Mouse (Mus musculus) retina, adult 2 months (tissue): ENCODE results near the gene Mta2.
"Not testable (repeated sequence)": the region's sequence is repeated elsewhere in the genome, so short reads cannot be mapped to it uniquely, and the experiment has no call there.

ENCODE experiments used
- DNase-seq: peaks from one replicate; pipeline ENCODE4 v3.0.0-alpha.2; 2012; ENCODE audit warnings: low read depth, low spot score

Mta2 gene

GRCm38 (mm10) chr19:8941515-8942217 lies at the start of gene Mta2:
TSS of gene Mta2 (plus strand) at chr19:8941875.
- peak; percentile 93 for DNase-seq

DNA sequence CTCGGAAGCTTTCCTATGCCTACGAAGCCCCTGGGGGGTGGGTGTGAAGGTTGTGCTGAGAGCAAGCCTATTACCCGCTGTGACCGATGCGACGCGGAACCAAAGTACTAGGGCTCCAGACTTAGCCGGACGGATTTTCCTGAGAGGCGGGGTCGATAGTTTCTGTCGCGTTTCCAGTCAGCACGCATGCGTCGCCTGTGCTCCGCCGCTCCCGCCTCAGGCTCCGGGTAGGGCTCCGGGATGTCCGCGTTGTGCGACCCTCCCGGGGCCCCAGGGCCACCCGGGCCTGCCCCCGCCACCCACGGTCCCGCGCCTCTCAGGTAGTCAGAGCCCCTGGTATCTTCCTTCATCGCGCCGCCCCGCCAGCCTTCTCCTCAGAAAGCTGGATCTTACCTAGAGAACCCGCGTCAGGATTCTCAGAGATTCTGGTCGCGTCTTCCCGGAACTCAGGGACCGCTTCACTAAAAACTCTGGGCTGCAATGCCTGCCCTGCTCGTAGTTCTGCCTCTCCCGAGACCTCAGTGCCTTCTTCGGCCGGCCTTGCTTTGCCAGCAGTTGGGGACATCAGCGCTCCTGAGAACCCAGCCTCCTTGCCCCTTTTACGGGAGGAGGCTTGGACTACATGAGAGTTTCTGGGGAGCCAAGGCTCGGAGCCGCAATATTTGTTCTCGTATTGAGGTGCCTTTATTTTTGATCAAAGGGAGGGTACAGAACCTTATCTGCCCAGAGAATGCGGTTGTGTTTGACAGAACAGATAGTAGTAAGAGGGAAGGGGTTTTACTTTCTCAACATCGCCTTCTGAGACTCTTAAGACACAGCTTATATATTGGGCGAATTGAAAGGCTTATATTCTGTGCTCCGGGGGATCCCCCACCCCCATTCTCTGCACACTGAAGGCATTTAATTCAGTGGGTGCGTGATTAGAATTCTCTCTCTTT lies 48.6 kb upstream of the Mta2 start, which contains the start of gene Ints5:
TSS of gene Ints5 (plus strand) at position 177 of the 938 bp plus-strand sequence.
- DNase-seq, result peak; percentile 82

DNA sequence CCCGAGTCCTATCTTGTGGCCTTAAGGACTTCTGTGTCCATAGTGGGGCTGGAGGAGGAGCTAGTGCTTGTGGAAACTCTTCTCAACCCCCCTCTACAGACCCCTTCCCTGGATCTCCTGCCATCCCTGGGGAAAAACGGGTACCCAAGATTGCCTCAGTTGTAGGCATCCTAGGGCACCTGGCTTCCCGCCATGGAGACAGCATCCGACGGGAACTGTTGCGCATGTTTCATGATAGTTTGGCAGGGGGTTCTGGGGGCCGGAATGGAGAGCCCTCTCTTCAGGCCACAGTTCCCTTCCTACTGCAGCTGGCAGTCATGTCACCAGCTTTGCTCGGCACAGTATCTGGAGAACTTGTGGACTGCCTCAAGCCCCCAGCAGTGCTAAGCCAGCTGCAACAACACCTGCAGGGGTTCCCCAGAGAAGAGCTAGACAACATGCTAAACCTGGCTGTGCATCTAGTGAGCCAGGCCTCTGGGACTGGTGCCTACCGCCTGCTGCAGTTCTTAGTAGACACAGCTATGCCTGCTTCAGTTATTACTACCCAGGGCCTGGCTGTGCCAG lies 46.2 kb upstream of the Mta2 start:
- no peak for DNase-seq

- not testable (repeated sequence) for DNase-seq
Observed at GRCm38 (mm10) chr19:8896231-8896630, 45.4 kb upstream of the Mta2 start.

DNA sequence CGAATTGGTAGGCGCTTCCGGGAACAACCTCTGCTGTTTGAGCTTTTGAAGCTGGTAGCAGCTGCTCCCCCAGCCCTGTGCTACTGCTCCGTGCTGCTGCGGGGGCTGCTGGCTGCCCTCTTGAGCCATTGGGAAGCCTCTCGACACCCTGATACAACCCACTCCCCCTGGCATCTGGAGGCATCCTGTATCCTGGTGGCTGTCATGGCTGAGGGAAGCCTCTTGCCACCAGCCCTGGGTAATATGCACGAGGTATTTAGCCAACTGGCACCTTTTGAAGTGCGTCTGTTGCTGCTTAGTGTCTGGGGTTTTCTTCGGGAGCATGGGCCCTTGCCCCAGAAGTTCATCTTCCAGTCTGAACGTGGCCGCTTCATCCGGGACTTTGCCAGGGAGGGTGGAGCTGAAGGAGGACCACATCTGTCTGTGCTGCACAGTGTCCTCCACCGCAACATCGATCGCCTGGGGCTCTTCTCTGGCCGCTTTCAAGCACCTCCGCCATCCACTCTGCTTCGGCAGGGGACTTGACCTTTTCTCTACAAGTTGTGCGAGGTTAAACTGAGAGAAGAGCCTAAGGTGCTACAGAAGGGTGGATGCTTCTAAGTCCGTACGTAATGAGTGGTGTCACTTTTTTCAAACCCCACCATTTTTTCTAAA lies 44.3 kb upstream of the Mta2 start:
- DNase-seq, result not testable (repeated sequence)

GRCm38 (mm10) chr19:8897865-8898495 lies 43.7 kb upstream of the Mta2 start, which contains the start of gene Ganab:
TSS of gene Ganab (plus strand) at chr19:8898071.
- peak; percentile 87 for DNase-seq

- DNase-seq, result no peak
Observed at GRCm38 (mm10) chr19:8898576-8898975, 43.1 kb upstream of the Mta2 start.

DNA sequence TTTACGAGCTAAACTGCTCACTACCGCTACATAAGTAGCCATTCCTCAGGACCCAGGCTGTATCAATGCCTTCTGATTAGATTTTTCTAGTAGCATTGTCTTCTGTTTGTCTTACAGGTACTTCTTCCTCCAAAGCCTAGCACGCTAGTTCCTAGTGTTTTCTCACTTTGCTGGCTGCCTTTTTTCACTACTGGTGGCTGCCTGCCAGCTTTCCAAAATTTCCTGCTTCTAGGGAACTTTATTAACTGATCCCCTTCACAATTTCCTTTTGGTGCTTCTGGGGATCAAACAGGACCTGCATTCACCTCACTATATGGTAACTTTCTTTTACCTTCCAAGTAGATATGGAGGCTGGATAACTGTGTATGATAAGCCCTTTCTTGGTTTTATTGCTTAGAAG lies 42.6 kb upstream of the Mta2 start:
- DNase-seq, result no peak

GRCm38 (mm10) chr19:8903412-8903811 lies 38.3 kb upstream of the Mta2 start:
- no peak for DNase-seq

DNA sequence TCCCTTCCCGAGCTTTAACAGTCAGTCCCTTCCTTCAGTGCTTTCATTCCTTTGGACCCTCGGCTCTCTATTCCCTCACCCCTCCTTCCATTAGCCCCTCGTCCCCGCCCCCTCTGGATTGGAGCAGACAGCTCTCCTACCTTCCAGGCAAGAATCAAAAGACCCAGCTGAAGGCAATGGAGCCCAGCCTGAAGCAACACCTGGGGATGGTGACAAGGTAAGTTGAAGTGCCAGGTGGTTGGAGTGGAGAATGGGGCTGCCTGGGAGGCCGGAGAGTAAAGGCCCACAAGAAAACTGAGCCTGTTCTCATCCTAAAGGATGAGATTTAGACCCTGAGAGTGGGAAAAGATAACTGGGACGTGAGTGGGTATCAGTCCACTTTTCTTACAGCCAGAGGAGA lies 33.1 kb upstream of the Mta2 start:
- no peak for DNase-seq

GRCm38 (mm10) chr19:8911810-8912209 lies 29.9 kb upstream of the Mta2 start:
- DNase-seq, result no peak

DNA sequence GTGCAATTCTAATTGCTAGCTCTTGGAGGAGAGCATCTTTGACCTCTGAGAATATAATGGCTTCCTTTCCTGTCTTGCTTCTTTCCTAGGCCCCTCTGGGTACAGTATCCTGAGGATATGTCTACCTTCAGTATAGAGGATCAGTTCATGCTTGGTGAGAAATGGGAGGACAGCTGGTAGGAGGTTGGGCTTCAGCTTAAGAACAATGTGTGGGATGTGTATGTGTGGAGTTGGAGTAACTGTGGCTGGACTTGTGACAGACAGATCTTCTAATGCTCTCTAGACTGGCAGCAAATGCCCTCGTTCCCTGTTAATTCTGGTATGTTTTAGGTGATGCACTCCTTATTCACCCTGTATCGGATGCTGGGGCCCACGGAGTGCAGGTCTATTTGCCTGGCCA lies 27.5 kb upstream of the Mta2 start:
- no peak for DNase-seq

DNA sequence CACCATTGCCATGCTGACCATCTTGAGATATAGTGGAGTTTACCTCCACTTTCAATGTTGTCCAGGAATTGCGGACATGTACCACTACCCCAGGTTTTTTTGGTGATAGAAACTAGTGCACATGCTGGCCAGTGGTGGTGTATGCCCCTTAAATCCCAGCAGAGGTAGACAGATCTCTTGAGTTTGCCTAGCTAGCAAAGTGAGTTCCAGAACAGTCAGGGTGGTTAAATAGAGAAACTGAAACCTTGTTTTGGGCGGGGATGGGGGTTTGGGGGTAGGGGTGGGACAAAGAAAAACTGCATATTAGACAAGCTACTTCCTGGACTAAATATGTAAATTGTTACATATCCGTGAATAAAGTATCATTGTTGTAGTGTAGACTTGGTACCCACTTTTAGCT lies 22.7 kb upstream of the Mta2 start:
- no peak for DNase-seq

DNA sequence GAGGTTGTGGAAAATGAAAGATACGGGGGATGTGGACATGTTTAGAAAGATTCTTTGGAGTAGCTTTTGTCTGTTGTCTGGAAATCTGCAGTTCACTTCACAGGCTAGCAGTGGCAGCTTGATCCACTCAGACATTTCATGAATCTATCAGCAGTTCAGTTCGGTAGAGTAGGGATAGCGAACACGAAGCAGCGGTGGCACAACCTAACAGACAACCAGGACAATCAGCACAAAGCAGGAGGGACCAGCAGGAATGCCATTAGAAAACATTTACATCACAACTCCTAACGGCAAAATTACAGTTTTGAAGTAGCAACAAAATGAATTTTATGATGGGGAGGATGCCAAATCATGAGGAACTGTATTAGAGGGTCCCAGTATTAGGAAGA lies 22.0 kb upstream of the Mta2 start:
- DNase-seq, result no peak

DNA sequence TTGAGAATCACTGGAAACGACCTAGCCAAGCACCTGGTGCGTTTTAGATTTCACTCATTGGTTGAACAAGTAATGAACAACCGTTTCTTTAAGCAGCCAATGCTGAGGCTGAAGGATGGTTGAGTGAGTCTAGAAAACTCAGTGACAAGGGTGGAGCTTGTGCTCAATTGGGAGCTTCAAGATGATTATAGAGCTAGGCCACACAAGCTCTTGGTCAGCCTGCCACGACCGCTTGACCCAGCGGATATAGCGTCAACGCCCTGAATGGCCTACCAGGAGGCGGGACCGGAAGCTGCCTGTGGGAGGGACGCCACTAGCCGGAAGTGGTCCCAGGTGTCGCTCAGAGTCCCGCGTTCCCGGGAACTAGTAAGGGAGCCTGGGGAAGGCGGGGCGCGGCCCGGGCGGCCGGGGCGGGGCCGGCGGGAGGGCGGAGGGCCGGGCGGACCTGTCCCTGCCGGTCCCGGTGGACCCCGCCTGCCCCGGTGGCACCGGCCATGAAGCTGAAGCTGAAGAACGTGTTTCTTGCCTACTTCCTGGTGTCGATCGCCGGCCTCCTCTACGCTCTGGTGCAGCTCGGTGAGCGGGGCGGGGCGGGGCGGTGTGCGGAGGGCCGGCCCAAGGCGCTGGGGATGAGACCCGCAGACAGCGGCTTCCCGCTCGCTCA lies 21.5 kb upstream of the Mta2 start, which contains the start of gene B3gat3:
TSS of gene B3gat3 (plus strand) at position 302 of the 664 bp plus-strand sequence.
- peak; percentile 86 for DNase-seq

DNA sequence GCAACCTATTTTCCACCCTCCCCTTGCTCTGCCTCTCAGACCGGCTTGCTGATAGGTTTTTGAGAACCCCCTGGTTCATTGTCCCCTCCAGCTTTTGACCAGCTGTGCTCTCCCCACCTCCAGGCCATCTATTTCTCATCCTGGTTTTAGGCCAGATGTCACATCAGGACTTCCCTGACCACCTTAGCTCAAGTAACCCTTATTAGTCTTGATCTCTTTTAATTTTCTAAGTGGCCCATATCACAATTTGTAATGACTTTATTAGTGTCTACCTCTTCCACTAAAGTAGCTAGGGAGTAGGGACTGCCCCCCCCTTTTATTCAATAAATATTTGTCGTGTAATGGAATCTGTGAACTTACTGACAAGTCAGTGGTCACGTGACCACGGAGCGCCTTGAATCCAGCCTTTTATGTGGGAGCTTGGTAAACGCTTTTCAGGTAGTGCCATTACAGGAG lies 20.8 kb upstream of the Mta2 start:
- DNase-seq, result no peak

- no peak for DNase-seq
Observed at GRCm38 (mm10) chr19:8921741-8922140, 19.9 kb upstream of the Mta2 start.

- no peak for DNase-seq
Observed at GRCm38 (mm10) chr19:8926766-8927165, 14.9 kb upstream of the Mta2 start.

GRCm38 (mm10) chr19:8927891-8928525 lies 13.7 kb upstream of the Mta2 start:
- no peak for DNase-seq

GRCm38 (mm10) chr19:8928689-8929223 lies 12.9 kb upstream of the Mta2 start:
- DNase-seq, result no peak
